Mouse (Mus musculus) spleen, postnatal 4 days (tissue): Measurements from ENCODE around the gene Tsks.

Experiments used
- DNase-seq, 2 experiments: peaks; one replicate each; pipeline ENCODE4 v3.0.0; 2022; ENCODE audit warnings: low spot score in 2 of 2

The Tsks gene

GRCm38 (mm10) chr7:44975117-44975419, 32.1 kb downstream of the Tsks start:
- DNase-seq: no peak

GRCm38 (mm10) chr7:44978300-44978699, 35.3 kb downstream of the Tsks start:
- no peak for DNase-seq

DNA sequence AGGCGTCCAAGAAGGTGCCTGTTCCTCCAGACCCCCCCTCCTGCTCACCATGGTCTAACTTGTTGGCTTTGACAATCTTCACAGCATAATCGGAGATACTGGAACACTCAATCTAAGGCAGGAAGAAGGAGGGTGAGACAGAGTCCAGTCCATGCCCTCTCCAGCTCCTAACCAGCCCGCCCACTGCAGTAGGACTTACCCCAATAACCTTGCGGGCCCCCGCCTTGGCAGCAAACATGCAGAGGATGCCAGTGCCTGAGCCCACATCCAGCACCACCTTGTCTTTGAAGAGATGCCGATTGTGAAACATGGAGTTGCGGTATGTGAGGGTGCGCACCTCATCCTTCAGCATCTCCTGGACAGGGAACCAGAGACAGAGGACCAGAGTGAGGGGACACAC, 38.5 kb downstream of the Tsks start:
- no peak for DNase-seq

DNA sequence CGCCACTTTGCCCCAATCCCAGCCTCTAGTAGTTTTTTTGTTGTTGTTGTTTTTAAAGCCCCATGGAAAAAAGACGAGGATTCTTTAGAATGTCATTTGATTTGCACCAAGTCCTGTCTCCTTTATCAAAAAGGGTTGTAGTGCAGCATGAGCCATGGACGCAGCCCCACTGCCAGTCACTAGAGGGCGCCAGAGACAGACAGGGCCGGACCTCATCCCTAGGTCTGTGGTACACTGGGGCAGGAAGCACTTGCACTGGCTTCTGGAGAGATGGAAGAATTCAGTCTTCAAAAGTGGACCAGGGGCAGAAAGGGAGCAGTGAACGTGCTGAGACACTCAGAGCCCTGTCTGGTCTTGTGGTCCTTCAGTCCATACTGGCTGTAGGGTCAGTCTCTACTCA, 40.1 kb downstream of the Tsks start:
- peak; percentile 89 to 97 for DNase-seq

GRCm38 (mm10) chr7:44983944-44984832, 41.2 kb downstream of the Tsks start:
- no peak for DNase-seq

GRCm38 (mm10) chr7:44984833-44985164, 41.8 kb downstream of the Tsks start:
- DNase-seq: no peak

- DNase-seq: peak in 1 of 2 experiments; percentile 66
These were observed 42.7 kb downstream of the Tsks start for GRCm38 (mm10) chr7:44985595-44986191.

GRCm38 (mm10) chr7:44986192-44986878, 43.3 kb downstream of the Tsks start, which contains the start of gene Prmt1:
TSS of gene Prmt1 (minus strand) at chr7:44986568.
- peak; percentile 95 to 96 for DNase-seq

GRCm38 (mm10) chr7:44986879-44987718, 44.1 kb downstream of the Tsks start:
- no peak for DNase-seq

- no peak for DNase-seq
These were observed 53.7 kb downstream of the Tsks start for GRCm38 (mm10) chr7:44996672-44997071.

- DNase-seq: peak; percentile 97 to 99
These were observed 54.4 kb downstream of the Tsks start, which contains the start of gene Irf3 for GRCm38 (mm10) chr7:44997231-44997939. TSS of gene Irf3 (plus strand) at chr7:44997648.

DNA sequence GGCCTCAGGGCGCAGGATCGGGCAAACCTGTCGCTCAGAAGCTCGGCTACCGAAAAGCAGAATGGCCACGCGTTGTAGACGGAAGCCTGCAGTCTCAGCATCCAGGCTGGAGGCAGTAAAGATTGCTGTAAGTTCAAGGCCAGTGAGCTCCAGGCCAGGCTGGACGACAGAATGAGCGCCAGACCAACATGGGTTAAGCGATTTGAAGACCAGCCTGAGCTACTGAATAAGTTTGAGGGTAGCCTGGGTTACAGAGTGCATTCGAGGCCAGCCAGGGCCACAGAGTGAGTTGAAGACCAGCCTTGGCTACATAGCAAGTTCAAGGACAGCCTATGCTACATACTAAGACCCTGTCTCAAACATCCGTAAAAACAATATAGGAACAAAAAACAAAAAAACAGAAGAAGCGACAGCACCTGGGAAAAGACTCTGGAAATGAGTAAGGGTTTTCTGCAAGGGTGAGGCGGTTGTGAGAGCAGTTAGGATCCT, 55.0 kb downstream of the Tsks start:
- DNase-seq: no peak

DNA sequence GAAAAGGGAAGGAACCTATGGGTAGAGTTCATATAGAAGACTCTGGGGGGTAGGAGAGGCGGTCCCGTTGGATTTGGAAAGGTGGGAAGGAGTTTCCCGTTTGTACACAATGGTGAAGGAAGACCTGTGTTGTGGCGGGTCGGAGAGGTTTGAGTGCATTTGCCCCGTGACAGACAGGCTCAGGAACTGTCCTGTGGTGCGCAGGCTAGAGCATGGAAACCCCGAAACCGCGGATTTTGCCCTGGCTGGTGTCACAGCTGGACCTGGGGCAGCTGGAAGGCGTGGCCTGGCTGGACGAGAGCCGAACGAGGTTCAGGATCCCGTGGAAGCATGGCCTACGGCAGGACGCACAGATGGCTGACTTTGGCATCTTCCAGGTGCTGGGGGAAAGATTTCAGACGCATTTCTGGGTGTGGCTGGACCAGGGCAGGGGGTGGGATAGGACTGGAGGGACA, 55.5 kb downstream of the Tsks start, which contains the start of gene Bcl2l12:
Gene Bcl2l12 (minus strand): TSS at position 212 of the 455 bp plus-strand sequence.
- DNase-seq: peak; percentile 56 to 77

GRCm38 (mm10) chr7:44999753-45000152, 56.7 kb downstream of the Tsks start:
- no peak for DNase-seq

- no peak for DNase-seq
These were observed 57.6 kb downstream of the Tsks start for GRCm38 (mm10) chr7:45000539-45001114.

- no peak for DNase-seq
These were observed 59.4 kb downstream of the Tsks start for GRCm38 (mm10) chr7:45002440-45002839.

GRCm38 (mm10) chr7:45004546-45004945, 61.5 kb downstream of the Tsks start:
- DNase-seq: no peak

DNA sequence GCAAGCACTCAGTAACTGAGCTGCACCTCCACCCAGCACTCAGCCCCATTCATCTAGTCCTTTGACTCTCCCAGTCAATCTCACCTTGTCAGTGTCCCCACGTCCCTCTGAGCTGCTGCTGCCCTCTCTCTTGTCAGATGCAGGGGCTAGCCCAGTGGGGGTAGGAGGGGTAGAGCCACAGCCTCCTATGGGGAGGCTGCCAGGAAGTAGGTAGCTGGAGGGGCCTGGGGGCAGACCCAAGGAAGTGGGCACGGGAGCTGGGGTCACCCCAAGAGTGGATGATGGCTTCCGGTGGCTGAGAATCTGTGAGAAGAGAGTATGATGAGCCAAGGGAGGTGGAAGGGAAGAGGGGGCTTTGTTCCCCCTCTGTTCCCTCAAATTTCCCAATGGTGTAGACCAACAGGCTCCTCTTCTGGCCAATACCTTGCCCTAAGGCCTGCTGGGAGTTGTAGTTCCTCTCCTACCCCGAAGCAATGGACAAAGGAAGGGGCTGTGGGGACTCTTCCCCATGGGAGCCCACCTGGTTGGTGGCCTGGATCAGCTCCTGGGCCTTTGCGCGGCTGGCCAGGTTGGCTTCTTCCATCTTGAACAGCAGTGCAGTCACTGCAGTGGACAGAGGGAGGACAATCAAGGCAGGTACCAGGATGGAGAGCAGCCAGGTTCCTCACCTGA, 62.5 kb downstream of the Tsks start:
- no peak for DNase-seq

DNA sequence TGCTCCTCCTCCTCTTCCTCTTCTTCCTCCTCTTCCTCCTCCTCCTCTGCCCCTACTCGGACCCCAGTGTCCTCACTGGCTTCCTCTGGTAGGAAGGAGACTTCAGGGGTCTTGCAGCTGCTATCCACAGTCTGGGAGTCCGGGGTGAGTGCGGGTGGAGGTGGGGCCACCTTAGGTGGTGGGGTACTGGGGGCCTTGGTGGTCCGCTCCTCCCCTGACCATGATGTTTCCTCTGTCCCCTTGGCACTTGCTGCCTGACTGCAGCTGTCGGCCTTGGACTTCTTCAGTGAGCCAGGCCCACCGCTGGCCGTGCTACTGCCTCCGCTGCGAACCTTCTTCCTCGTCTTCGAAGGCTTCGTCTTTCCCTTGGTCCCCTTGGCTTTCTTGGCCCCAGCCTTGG, 63.5 kb downstream of the Tsks start:
- DNase-seq: no peak

DNA sequence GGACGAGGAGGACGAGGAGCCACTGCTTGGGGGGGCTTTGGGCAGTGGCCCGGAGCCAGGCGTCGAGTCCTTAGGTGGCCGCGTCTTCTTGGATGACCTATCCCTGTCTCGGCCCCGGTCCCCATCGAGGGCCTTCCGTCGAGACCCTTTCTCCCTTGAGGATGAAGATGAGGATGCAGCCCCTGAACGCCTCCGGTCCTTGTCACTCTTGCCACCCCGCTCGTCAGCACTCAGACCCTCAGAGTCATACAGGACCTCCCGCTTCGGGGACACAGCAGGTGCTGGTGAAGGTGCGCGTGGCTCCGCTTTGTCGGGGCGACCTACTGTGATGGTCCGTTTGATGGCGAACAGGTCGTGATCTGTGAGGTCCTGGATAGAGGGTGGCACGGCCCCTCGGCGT, 64.1 kb downstream of the Tsks start:
- DNase-seq: peak; percentile 13 to 64
